Mouse (Mus musculus) adrenal gland, adult 18-20 months (tissue): ENCODE measurements at regions not wholly inside any gene's neighbourhood (a gene's known extent, or its start where the extent isn't known, plus 50 kb on each side); places are given as distances from the start of the nearest gene placed in this dataset.

ENCODE experiments used
- DNase-seq, 2 experiments: peaks; one replicate each; pipeline ENCODE4 v3.0.0; 2021 to 2022; ENCODE audit warnings: low spot score in 2 of 2

DNA sequence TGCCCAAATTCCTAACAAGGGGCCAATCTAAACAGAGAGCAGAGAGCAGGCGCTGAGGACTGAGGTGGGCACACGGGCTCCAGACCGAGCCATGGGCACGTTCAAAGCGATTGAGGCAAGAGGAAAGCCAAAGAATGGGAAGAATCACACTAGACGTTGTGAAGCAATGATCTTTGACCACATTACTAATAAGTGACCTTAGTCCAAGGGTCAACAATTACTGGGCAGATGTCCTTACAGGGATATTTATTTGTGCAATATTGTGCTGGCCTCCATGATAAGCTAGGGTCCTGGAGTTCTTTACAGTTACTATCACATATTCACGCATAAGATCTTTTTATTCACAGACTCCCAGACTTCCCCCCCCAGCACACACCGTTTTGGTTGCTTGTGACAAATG lies 400.9 kb upstream of the Jarid2 start:
- no peak for DNase-seq

DNA sequence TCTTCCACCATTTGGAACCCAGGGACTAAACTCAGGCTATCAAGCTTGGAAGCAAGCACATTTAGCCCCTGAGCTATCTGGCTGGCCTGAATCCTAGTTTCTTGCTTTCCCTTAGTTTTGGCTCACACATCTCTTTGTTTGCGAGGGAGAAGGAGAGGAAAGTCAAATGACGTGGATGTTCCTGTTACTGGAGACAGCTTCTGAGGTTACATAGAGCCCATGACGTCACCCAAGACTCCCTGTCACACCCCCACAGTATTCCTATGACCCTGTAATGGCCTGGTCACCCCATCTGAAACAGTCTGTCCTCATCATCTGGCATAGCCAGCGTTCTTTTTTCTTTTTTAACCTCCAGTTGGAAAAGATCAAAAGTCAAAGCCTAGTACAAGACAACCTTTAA lies 400.1 kb upstream of the Jarid2 start:
- no peak for DNase-seq

DNA sequence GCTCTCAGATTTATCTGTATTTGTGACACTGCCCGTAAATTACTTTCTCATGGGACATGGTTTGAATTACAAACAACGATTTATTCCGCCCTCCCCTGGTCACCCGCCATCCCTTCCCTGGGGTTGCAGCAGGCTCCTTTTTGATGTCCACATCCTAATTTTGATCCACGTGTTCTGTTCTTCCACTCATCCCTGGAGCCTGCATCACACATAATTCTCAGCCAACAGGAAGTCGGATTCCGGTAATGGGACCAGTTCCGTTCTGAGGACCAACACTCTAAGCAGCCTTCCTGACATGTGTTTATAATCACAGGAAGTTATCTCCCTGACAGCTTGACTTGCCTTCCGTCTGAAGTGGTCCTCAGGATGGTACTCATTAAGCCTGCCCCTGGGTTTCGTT lies 399.6 kb upstream of the Jarid2 start:
- no peak for DNase-seq

DNA sequence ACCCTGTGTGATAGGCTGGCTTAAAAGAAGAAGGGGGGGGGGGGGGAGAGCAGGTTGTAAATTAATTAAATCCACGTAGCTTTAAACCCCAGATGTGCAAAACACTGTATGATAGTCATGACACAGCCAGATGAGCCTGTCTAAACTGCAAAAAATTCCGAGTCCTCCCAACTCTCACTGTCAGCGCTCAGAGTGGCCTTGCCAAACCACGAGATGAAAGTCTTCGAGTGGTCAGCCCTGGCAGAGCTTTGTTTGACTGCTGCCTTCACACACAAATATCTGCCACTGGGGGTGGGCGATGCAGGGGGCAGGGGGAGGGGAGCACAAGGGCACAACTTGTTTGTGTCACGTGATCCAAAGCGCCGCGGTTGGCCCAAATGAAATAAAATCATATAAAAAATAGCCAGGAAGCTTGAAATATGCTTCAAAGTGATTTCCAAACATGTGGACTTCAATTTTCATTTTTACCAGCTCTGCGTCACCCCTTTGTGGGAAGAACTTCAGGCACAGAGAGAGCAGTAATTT lies 396.5 kb upstream of the Jarid2 start:
- no peak for DNase-seq

DNA sequence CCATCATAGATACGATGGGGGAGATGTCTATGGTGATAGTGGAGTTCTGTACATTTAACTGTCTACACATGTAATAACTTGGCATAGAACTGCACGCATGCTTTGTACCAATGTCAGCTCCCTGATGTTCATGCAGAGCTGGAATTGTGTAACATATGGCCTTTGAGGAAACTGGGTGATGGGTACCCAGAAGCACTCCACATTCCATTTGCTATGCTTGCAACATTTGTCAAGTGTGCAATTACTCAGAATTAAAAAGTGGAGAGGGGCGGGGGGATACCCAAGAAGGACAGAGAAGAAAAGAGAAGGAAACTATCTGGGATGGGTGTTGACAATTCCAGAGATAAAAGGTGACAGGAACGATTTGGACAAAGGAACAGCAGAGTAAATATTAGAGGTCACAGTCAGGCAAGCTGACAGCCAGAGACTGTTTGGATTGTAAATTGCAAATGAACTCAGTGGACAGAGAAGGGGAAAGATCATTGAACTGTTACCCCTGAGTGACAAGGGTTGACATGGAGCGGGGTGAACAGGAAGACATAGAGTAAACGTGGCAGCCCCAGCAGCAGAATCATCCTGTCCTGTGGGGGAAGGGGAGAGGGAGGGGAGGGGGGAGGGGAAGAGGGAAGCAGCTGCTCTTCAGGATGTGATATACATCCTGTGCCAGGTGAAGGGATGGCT lies 390.1 kb upstream of the Jarid2 start:
- DNase-seq = no peak

GRCm38 (mm10) chr13:44345094-44345493 lies 384.2 kb upstream of the Jarid2 start:
- DNase-seq = no peak

- DNase-seq = no peak
These were observed 382.6 kb upstream of the Jarid2 start for GRCm38 (mm10) chr13:44346636-44347035.

DNA sequence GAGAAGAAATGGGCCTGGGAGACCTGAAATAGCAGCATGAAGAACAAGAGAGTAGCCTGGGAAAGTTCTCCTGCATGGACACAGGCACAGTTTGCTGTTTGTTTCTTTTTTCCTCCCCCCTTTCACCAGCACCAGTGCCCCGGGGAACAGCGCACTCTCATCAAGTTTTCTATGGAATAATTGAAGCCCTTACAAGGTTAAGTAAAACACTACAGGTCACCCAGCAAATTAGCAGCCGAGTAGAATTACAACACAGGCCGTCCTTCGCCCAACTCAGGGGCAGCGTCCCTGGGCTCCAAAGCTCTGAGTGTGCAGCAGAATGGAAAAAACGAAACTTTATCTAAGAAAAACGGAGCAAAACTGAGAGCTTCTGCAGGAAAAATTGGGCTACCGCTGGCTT lies 381.6 kb upstream of the Jarid2 start:
- no peak for DNase-seq

DNA sequence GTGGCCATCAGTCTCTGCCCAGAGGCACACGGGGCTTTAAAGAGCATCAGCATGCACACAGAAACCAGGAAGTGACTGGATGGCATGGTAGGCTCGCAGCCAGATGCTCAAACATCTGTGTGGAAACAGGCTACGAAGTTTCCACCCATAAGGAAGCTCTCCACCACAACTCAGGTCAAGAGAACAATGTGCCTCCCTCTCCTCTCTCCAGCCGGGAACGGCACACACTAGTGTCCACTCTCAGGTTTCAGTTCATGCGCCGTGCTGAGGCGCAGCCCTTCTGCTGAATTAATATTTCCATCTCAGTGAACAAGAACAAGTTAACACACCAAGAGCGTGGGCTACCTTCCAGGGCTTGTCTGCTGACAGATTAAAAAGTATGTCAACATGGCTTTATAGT lies 375.4 kb upstream of the Jarid2 start:
- no peak for DNase-seq

DNA sequence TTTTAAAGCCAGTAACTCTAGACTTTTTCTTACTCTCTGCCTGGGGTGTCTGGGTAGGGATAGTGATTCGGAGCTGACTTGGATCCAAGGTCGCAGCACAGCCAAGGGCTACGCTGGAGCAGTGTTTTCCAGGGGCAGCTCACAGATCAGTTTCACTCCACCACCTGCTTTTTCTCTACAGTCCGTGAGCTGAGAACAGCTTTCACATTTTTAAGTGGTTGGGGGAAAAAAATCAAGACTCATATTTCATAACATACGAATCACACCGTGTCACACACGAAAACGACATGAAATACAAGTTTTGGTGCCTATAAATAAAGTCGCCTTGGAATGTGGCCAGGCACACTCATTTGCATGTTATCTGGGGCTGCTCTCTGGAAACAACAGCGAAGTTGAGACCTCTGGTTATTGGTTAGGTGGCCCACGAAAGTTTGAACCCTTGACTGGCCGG lies 373.5 kb upstream of the Jarid2 start:
- DNase-seq = peak in 1 of 2 experiments; percentile 24

DNA sequence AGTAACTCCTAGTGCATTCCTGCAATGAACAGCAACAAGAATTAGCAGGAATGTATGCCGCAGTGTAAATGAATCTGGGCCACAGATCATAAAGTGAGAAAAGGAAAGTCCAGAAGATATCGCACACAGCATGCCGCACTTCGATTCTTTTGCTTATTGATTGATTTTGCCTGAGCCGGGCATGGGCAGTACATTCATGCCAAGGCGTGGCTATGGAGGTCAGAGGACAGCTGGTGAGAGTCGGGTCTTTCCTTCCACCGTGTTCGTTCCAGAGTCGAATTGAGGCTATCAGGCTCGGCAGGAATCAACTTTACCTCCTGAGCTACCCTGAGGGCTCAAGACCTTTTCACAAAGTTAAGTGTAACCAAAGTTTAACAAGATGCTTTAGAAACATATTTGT lies 372.3 kb upstream of the Jarid2 start:
- DNase-seq = no peak

DNA sequence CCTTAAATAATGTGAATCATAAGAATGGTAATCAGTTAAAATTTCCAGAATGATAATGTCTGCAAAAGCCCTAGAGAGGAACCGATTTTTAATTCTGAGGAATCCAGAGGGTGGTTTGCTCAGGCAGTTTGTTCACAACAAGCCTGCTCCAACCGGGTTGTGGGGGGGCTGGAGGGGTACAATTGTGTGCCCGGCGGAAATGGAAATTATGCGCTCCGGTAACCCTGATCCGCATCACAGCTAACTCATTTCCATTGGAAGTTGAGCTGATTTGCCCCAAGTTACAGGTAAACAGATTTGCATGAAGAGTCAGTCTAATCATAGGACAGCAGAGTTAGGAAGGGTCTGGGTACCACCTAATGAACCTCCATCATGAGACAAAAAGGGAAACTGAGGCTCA lies 369.9 kb upstream of the Jarid2 start:
- no peak for DNase-seq

- DNase-seq = no peak
These were observed 369.3 kb upstream of the Jarid2 start for GRCm38 (mm10) chr13:44360016-44360415.

GRCm38 (mm10) chr13:44360725-44361290 lies 368.5 kb upstream of the Jarid2 start:
- DNase-seq = no peak

DNA sequence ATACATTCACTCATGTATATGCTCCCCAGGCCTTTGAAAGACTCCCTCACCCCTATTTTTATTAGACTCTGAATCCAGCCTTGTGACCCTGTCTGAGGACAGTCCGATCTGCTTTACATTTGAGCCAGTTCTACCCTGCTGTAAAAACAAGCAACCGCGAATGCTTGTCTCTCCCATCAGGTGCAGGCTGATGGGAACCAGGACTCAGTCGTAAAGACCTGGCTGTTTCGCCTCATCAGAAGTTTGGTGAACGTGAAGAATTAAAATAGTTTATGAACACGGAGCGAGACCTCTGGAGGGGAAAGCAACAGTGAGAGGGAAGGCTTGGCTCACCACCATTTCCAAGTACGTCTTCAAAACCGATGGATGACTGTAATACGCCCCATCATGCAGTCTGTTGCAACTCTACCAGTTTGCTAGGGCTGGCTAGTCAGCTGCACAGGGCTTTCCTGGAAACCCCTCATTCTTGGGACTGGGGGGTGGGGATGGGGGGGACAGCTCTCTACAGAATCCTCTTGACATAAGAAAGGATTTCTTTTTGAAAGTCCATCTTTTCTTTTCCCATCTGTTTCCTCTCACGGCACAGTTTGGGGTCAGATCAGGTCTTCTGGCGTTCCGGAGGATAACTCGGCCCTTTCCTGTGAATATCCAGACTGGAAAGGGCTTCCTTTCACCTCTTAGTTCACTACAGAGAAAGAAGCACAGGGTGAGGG lies 366.8 kb upstream of the Jarid2 start:
- DNase-seq = no peak

GRCm38 (mm10) chr13:44363016-44363415 lies 366.3 kb upstream of the Jarid2 start:
- DNase-seq = no peak

- DNase-seq = no peak
These were observed 360.0 kb upstream of the Jarid2 start for GRCm38 (mm10) chr13:44369301-44369700.

DNA sequence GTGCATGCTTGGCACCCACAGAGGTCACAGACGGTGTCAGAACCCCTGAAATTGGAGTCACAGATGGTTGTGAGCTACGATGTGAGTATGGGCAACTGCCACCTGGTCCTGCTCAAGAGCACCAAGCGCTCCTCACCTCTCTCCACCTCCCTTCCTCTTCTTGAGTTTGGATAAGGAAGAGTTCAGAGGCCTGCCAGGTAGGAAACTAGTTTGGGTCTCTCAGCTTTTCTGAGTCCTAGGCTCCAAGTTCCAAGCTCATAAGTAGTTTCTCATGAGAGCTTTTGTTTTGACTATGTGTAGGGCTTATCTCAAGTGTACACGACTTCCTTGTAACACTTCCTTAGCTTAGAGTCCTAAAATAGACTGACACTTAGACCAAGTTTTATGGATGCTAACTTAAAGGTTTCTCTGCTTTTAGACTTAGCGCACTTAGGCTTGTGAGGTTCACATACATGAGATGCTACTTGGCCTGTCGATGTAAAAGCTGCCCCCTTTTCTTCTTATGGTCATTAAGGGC lies 356.9 kb upstream of the Jarid2 start:
- DNase-seq = no peak

- DNase-seq = no peak
These were observed 353.7 kb upstream of the Jarid2 start for GRCm38 (mm10) chr13:44375476-44376159.

DNA sequence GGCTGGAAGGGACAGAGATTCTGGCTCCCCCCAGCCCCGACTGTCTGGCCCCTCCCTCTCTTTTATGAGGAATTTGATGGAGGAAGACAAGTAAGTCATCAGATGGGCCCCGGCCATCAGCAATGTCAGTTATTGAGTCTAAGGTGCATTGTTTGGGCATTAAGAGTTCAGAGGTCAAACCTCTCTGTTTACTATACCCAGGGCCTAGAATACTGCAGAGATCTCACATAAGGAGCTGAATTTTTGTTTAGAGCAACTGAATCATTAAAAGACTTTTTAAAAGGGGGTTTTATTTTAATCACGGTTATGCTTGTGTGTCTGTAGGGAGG lies 353.1 kb upstream of the Jarid2 start:
- DNase-seq = no peak

- no peak for DNase-seq
These were observed 347.4 kb upstream of the Jarid2 start for GRCm38 (mm10) chr13:44381721-44382450.
